Mouse (Mus musculus): ENCODE measurements around the gene Mtch2. TPM values are rescaled to one million over a fixed set of nuclear protein-coding genes. Genes with fewer than 3 reads are reported as not detected.

Mtch2 gene
- polyA plus RNA-seq, 1 experiment from 2014 or later = 245 TPM

- Histone ChIP-seq H3K4me1 (no peaks in the 10 kb centered on the region), H3K27me3 (ENCODE audit: poor library complexity, severe bottlenecking) (no peaks in the 10 kb centered on the region), H3K27ac (no peak overlapping the region), H3K9me3 (no peaks in the 10 kb centered on the region), H3K36me3 (replicated peaks) (no peaks in the 10 kb centered on the region), H3K4me3 (no peak overlapping the region)
- 91% methylated on average over 2 of the region's 2 CpGs for WGBS
- DNase-seq (ENCODE audit: extremely low spot score, low spot score) = no peak
These were observed 8.3 kb upstream of the Mtch2 start for GRCm38 (mm10) chr2:90838621-90839020.

- no peak for DNase-seq (ENCODE audit: extremely low spot score, low spot score)
- H3K4me3 ChIP-seq = no peak overlapping the region
- no peaks in the 10 kb centered on the region for H3K9me3 ChIP-seq
- no peaks in the 10 kb centered on the region for H3K27me3 ChIP-seq (ENCODE audit: poor library complexity, severe bottlenecking)
- peaks cover 16% of the 10 kb centered on the region for H3K4me1 ChIP-seq
- 85% methylated on average over 1 of the region's 1 CpGs for WGBS
- H3K36me3 ChIP-seq (replicated peaks) = no peaks in the 10 kb centered on the region
- H3K27ac ChIP-seq = no peak overlapping the region
These were observed 3.3 kb upstream of the Mtch2 start for GRCm38 (mm10) chr2:90843666-90844065.

- Histone ChIP-seq H3K4me3 (no peak overlapping the region), H3K36me3 (replicated peaks) (peaks cover 2% of the 10 kb centered on the region; the same call in 1 of the 2 replicates), H3K9me3 (no peaks in the 10 kb centered on the region), H3K4me1 (peaks cover 22% of the 10 kb centered on the region), H3K27me3 (ENCODE audit: poor library complexity, severe bottlenecking) (no peaks in the 10 kb centered on the region), H3K27ac (no peak overlapping the region)
- 80% methylated on average over 5 of the region's 5 CpGs for WGBS
- no peak for DNase-seq (ENCODE audit: extremely low spot score, low spot score)
These were observed 2.7 kb upstream of the Mtch2 start for GRCm38 (mm10) chr2:90844262-90844661.

GRCm38 (mm10) chr2:90845234-90845633 lies 1.7 kb upstream of the Mtch2 start:
- no peak overlapping the region for H3K27ac ChIP-seq
- no peaks in the 10 kb centered on the region for H3K9me3 ChIP-seq
- H3K27me3 ChIP-seq (ENCODE audit: poor library complexity, severe bottlenecking) = no peaks in the 10 kb centered on the region
- H3K4me3 ChIP-seq = no peak overlapping the region
- H3K4me1 ChIP-seq = peaks cover 23% of the 10 kb centered on the region
- H3K36me3 ChIP-seq (replicated peaks) = peaks cover 11% of the 10 kb centered on the region
- DNase-seq (ENCODE audit: extremely low spot score, low spot score) = no peak
- 85% methylated on average over 5 of the region's 5 CpGs for WGBS

GRCm38 (mm10) chr2:90846171-90846570 lies 784 bp upstream of the Mtch2 start:
- H3K27ac ChIP-seq = peak overlapping the region; percentile 94
- H3K36me3 ChIP-seq (replicated peaks) = peaks cover 21% of the 10 kb centered on the region
- whole genome bisulfite sequencing = 50% methylated on average over 6 of the region's 6 CpGs
- no peaks in the 10 kb centered on the region for H3K27me3 ChIP-seq (ENCODE audit: poor library complexity, severe bottlenecking)
- H3K4me3 ChIP-seq = peak overlapping the region; percentile 94
- H3K9me3 ChIP-seq = no peaks in the 10 kb centered on the region
- DNase-seq (ENCODE audit: extremely low spot score, low spot score) = no peak
- H3K4me1 ChIP-seq = peaks cover 23% of the 10 kb centered on the region

- H3K4me3 ChIP-seq = peak overlapping the region; percentile 94
- 3% methylated on average over 8 of the region's 8 CpGs for WGBS
- H3K27ac ChIP-seq = peak overlapping the region; percentile 94
- H3K27me3 ChIP-seq (ENCODE audit: poor library complexity, severe bottlenecking) = no peaks in the 10 kb centered on the region
- H3K4me1 ChIP-seq = peaks cover 23% of the 10 kb centered on the region
- H3K9me3 ChIP-seq = no peaks in the 10 kb centered on the region
- H3K36me3 ChIP-seq (replicated peaks) = peaks cover 25% of the 10 kb centered on the region
- DNase-seq (ENCODE audit: extremely low spot score, low spot score) = no peak
These were observed 379 bp upstream of the Mtch2 start for GRCm38 (mm10) chr2:90846597-90846954.

GRCm38 (mm10) chr2:90847681-90848050 lies 711 bp downstream of the Mtch2 start:
- no peak for DNase-seq (ENCODE audit: extremely low spot score, low spot score)
- Histone ChIP-seq H3K27ac (peak overlapping the region; percentile 94), H3K27me3 (ENCODE audit: poor library complexity, severe bottlenecking) (no peaks in the 10 kb centered on the region), H3K4me1 (peaks cover 23% of the 10 kb centered on the region), H3K9me3 (no peaks in the 10 kb centered on the region), H3K4me3 (peak overlapping the region; percentile 94), H3K36me3 (replicated peaks) (peaks cover 36% of the 10 kb centered on the region)
- 2% methylated on average over 13 of the region's 13 CpGs for WGBS

GRCm38 (mm10) chr2:90848331-90848730 lies 1.4 kb downstream of the Mtch2 start:
- peak overlapping the region; percentile 94 for H3K4me3 ChIP-seq
- H3K27me3 ChIP-seq (ENCODE audit: poor library complexity, severe bottlenecking) = no peaks in the 10 kb centered on the region
- WGBS = 93% methylated on average over 5 of the region's 5 CpGs
- no peak for DNase-seq (ENCODE audit: extremely low spot score, low spot score)
- peaks cover 42% of the 10 kb centered on the region for H3K36me3 ChIP-seq (replicated peaks)
- no peaks in the 10 kb centered on the region for H3K9me3 ChIP-seq
- no peak overlapping the region for H3K27ac ChIP-seq
- peaks cover 23% of the 10 kb centered on the region for H3K4me1 ChIP-seq

GRCm38 (mm10) chr2:90850401-90850800 lies 3.4 kb downstream of the Mtch2 start:
- no peak overlapping the region for H3K27ac ChIP-seq
- WGBS = 96% methylated on average over 1 of the region's 1 CpGs
- H3K4me3 ChIP-seq = no peak overlapping the region
- H3K36me3 ChIP-seq (replicated peaks) = peaks cover 62% of the 10 kb centered on the region
- no peaks in the 10 kb centered on the region for H3K9me3 ChIP-seq
- no peak for DNase-seq (ENCODE audit: extremely low spot score, low spot score)
- no peaks in the 10 kb centered on the region for H3K27me3 ChIP-seq (ENCODE audit: poor library complexity, severe bottlenecking)
- H3K4me1 ChIP-seq = peaks cover 23% of the 10 kb centered on the region

- Histone ChIP-seq H3K27me3 (ENCODE audit: poor library complexity, severe bottlenecking) (no peaks in the 10 kb centered on the region), H3K27ac (no peak overlapping the region), H3K36me3 (replicated peaks) (peaks cover 99% of the 10 kb centered on the region), H3K4me3 (no peak overlapping the region), H3K9me3 (no peaks in the 10 kb centered on the region), H3K4me1 (peaks cover 11% of the 10 kb centered on the region; the same call in 1 of the 2 replicates)
- DNase-seq (ENCODE audit: extremely low spot score, low spot score) = no peak
- WGBS = 98% methylated on average over 2 of the region's 2 CpGs
These were observed 14.5 kb downstream of the Mtch2 start for GRCm38 (mm10) chr2:90861486-90861885.

GRCm38 (mm10) chr2:90864184-90864583 lies 17.2 kb downstream of the Mtch2 start:
- H3K4me1 ChIP-seq = peaks cover 11% of the 10 kb centered on the region; the same call in 1 of the 2 replicates
- H3K27me3 ChIP-seq (ENCODE audit: poor library complexity, severe bottlenecking) = no peaks in the 10 kb centered on the region
- H3K27ac ChIP-seq = no peak overlapping the region
- peaks cover 95% of the 10 kb centered on the region for H3K36me3 ChIP-seq (replicated peaks)
- no peak overlapping the region for H3K4me3 ChIP-seq
- H3K9me3 ChIP-seq = no peaks in the 10 kb centered on the region
- DNase-seq (ENCODE audit: extremely low spot score, low spot score) = no peak

- Histone ChIP-seq H3K9me3 (no peaks in the 10 kb centered on the region), H3K4me3 (no peak overlapping the region), H3K36me3 (replicated peaks) (peaks cover 72% of the 10 kb centered on the region), H3K27ac (no peak overlapping the region), H3K4me1 (peaks cover 11% of the 10 kb centered on the region; the same call in 1 of the 2 replicates), H3K27me3 (ENCODE audit: poor library complexity, severe bottlenecking) (no peaks in the 10 kb centered on the region)
- WGBS = 37% methylated on average over 3 of the region's 3 CpGs
- DNase-seq (ENCODE audit: extremely low spot score, low spot score) = peak; percentile 77
These were observed 19.6 kb downstream of the Mtch2 start for GRCm38 (mm10) chr2:90866524-90866923.

- no peak overlapping the region for H3K4me3 ChIP-seq
- DNase-seq (ENCODE audit: extremely low spot score, low spot score) = no peak
- no peaks in the 10 kb centered on the region for H3K9me3 ChIP-seq
- no peaks in the 10 kb centered on the region for H3K27me3 ChIP-seq (ENCODE audit: poor library complexity, severe bottlenecking)
- H3K27ac ChIP-seq = 0 out of 2 replicates have a peak overlapping the region, but pooled peaks have one; percentile 40
- no peaks in the 10 kb centered on the region for H3K4me1 ChIP-seq
- peaks cover 35% of the 10 kb centered on the region for H3K36me3 ChIP-seq (replicated peaks)
- 72% methylated on average over 4 of the region's 4 CpGs for WGBS
These were observed 23.2 kb downstream of the Mtch2 start for GRCm38 (mm10) chr2:90870136-90870601.

Data from forebrain, embryonic 10.5 days (tissue).